Mouse (Mus musculus) E14TG2a.4 (cell line): ENCODE data around the gene Zfp989.
"Not testable (repeated sequence)": the region's sequence is repeated elsewhere in the genome, so short reads cannot be mapped to it uniquely, and the experiment has no call there.

Experiments used
- CTCF ChIP-seq: conservative IDR thresholded peaks from 2 replicates; pipeline ENCODE4 v1.5.1; 2014; ENCODE audit warnings: low read length
- NANOG ChIP-seq: IDR thresholded peaks from 2 replicates; pipeline ENCODE4 v1.6.1; 2014; ENCODE audit warnings: borderline replicate concordance, low read length, mixed read lengths

DNA sequence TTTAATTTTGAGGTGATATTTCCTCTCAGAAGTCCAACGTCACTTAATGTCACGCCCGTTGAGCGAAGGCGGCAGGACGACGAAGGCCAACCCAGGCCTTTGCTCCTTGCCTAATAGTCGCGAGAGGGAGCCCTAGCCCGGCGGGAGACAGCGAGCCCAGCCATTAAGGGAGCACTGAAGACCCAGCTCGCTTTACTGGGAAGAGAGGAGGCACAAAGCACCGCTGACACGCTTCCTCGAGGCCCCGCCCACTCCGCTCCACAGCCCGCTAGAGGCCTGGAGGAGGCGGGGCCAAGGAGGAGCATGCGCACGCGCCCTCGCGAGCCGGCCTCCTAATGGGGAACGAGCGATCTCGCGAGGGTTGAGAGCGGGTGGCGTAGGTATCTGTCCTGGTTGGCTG lies 30.1 kb upstream of the Zfp989 start:
- TF ChIP-seq CTCF, NANOG: not testable (repeated sequence)
